Mouse (Mus musculus) kidney, embryonic 15.5 days (tissue): Measurements from ENCODE around the gene Gzmm. TPM values are rescaled to one million over a fixed set of nuclear protein-coding genes. Genes with fewer than 3 reads are reported as not detected.
"Not testable (repeated sequence)": the region's sequence is repeated elsewhere in the genome, so short reads cannot be mapped to it uniquely, and the experiment has no call there.

ENCODE experiments used
- ATAC-seq: fragments of 200-750 bp; cut with Nextera tagmentation; replicated peaks from 2 replicates; pipeline ENCODE4 v1.8.0; 2017; ENCODE audit warnings: moderate TSS enrichment; ENCODE audit not compliant: low FRiP score
- H3K27ac ChIP-seq: fragments of 300-500 bp; sonication (generic); 2 replicates; pipeline ENCODE4 v1.5.1; 2015; ENCODE audit warnings: mild to moderate bottlenecking, inconsistent platforms
- H3K27me3 ChIP-seq: fragments of 300-500 bp; sonication (generic); 2 replicates; pipeline ENCODE4 v1.6.1; 2015; ENCODE audit warnings: inconsistent platforms
- H3K36me3 ChIP-seq: fragments of 300-500 bp; sonication (generic); 2 replicates; pipeline ENCODE4 v1.6.1; 2015; ENCODE audit warnings: inconsistent platforms
- H3K4me1 ChIP-seq: fragments of 300-500 bp; sonication (generic); 2 replicates; pipeline ENCODE4 v1.6.1; 2015; ENCODE audit warnings: inconsistent platforms
- H3K4me2 ChIP-seq: fragments of 300-500 bp; sonication (generic); 2 replicates; pipeline ENCODE4 v1.6.1; 2015; ENCODE audit warnings: moderate library complexity, mild to moderate bottlenecking, inconsistent platforms
- H3K4me3 ChIP-seq: fragments of 300-500 bp; sonication (generic); replicated peaks from 2 replicates; pipeline ENCODE4 v1.5.1; 2015; ENCODE audit warnings: mild to moderate bottlenecking, inconsistent platforms
- H3K9ac ChIP-seq: fragments of 300-500 bp; sonication (generic); 2 replicates; pipeline ENCODE4 v1.6.1; 2015; ENCODE audit warnings: mild to moderate bottlenecking, inconsistent platforms
- H3K9me3 ChIP-seq: fragments of 300-500 bp; sonication (generic); replicated peaks from 2 replicates; pipeline ENCODE4 v1.6.1; 2016; ENCODE audit warnings: inconsistent platforms
- WGBS: fragments of 180-500 bp; shearing (Covaris S2); methylation state at CpG from one replicate; pipeline ENCODE4 v1.1.7; 2015; ENCODE audit warnings: mixed read lengths; 5-methylcytosine and 5-hydroxymethylcytosine counted together
- polyA plus RNA-seq: library from polyadenylated mRNA; unstranded; fragments of >200 nt; fragmentation: Nextera tagmentation; extraction: Ambion mirVana; gene quantifications from 2 replicates; pipeline ENCODE4 v1.2.1, GENCODE M21; 2015

Gzmm gene
- polyA plus RNA-seq, 1 experiment from 2014 or later, result 0.95 TPM

DNA sequence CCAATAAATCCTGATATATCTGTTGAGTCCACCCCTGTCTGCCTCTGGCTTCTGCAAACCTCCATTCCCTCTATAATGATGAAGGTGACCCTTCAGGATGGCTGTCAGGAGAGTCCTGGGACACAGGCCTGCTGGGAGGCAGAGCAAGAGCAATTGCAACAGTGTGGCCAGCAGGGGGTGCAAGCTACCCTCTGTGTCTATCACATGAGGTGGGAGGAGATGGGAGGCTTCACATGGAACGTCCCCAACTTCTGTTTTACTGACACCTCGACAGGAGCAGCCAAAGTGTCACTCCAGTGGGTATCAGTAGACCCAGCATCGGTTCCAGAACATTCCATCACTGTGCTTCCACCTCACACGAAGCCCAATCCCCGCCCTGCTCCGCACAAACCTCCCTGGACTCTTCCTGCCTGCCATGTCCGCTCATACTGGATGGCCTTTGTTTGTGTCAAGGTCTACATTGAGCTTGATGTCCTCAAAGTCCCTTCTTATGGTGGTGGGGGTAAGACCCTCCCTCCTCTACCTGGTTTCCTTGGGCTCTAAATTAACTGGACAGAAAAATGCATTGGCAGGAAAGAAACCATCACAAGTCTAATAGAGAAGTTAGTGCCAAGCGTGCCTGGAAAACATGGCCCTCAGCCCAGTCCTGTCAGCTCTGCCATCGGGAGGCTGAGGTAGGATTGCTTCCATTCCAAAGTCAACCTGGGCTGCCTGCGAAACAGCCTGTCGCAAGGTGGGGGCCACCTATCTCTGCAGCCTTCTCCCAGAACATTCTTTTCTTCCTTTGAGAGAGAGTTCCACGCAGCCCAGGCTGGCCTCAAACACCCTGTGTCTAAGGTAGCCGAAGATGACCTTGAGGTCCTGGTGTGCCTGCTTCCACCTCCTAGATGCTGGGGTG, 6.7 kb downstream of the Gzmm start:
- Histone ChIP-seq H3K9me3 (0 out of 2 replicates have a peak, but pooled peaks cover 4% of the 10 kb centered on the region), H3K4me3 (no peak overlapping the region), H3K27me3 (no peaks in the 10 kb centered on the region), H3K4me2 (no peak overlapping the region), H3K27ac (peak overlapping the region; percentile 87), H3K4me1 (peaks cover 17% of the 10 kb centered on the region), H3K9ac (no peak overlapping the region), H3K36me3 (no peaks in the 10 kb centered on the region)
- 0 out of 2 replicates have a peak, but pooled peaks have one; percentile 33 for ATAC-seq
- 64% methylated on average over 13 of the region's 13 CpGs for WGBS

DNA sequence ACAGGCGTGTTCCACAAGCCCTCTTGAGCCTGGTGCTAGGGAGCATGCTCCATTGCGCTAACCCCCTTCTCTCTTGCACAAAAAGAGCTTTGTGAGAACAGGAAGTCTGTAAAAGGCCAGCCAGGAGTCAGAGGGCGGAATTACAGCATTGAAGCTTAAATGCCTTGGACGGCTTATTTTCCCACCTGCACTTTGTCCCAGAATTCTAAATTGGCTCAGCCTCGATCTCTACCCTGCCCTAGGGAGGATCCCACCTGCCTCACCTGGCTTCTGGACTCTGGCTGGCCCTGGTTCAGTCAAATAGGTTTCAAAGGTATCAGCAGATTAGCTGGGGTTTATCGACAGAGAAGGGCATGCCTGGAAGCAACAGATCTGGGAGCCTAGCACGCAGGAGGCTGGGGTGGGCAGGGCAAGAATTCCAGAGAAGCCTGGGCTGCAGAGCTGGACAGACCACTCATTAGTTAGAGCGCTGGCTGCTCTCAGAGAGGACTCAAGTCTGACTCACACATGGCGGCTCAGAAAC, 7.4 kb downstream of the Gzmm start:
- H3K4me1 ChIP-seq, result peaks cover 23% of the 10 kb centered on the region
- WGBS, result 56% methylated on average over 9 of the region's 9 CpGs
- H3K27me3 ChIP-seq, result no peaks in the 10 kb centered on the region
- 0 out of 2 replicates have a peak, but pooled peaks cover 4% of the 10 kb centered on the region for H3K9me3 ChIP-seq
- H3K4me3 ChIP-seq, result no peak overlapping the region
- H3K36me3 ChIP-seq, result no peaks in the 10 kb centered on the region
- H3K4me2 ChIP-seq, result no peak overlapping the region
- no peak for ATAC-seq
- H3K9ac ChIP-seq, result no peak overlapping the region
- H3K27ac ChIP-seq, result peak overlapping the region; percentile 87

DNA sequence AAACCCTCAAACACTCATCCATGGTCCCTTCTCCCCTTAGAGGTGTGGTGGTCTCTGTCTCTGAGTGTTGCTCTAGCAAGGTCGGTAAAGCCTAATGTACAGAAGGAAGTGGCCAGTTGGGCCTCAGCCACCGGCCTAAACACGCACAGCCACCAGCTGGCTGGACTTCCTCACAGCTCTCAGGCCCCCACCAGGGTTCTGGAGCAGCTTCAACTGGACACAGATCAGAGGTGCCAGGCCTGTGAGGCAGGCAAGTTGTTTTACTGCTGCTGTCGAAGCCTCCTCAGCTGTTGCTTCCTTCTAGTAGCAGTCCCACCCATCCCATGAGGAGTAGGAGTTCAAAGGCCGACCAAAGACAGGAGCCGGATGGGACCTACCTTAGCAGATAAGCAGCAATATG, 9.1 kb downstream of the Gzmm start:
- ATAC-seq, result no peak
- no peak overlapping the region for H3K4me3 ChIP-seq
- 65% methylated on average over 6 of the region's 6 CpGs for WGBS
- H3K36me3 ChIP-seq, result no peaks in the 10 kb centered on the region
- H3K4me2 ChIP-seq, result no peak overlapping the region
- no peaks in the 10 kb centered on the region for H3K27me3 ChIP-seq
- H3K9ac ChIP-seq, result no peak overlapping the region
- no peak overlapping the region for H3K27ac ChIP-seq
- no peaks in the 10 kb centered on the region for H3K9me3 ChIP-seq
- H3K4me1 ChIP-seq, result peaks cover 29% of the 10 kb centered on the region

DNA sequence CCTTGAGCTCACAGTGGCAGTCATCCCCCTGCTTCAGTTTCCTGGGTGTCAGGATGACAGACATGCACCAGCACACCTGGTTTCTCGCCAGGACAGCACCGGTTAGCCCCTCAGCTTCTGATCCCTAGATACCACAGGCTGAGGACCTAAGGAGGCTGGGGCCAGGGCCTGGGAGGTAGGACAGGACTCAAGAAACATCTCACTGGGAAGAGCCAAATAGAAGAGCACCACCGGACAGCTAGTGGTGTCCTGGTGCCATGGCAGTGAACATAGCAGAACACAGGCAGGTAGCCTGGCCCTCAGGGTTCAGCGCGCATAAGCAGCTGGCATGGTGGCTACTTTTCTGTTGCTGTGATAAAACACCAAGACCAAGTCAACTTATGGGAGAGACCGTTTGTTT, 9.6 kb downstream of the Gzmm start:
- Histone ChIP-seq H3K4me2 (no peak overlapping the region), H3K9ac (no peak overlapping the region), H3K4me3 (no peak overlapping the region), H3K9me3 (no peaks in the 10 kb centered on the region), H3K36me3 (no peaks in the 10 kb centered on the region), H3K4me1 (peaks cover 29% of the 10 kb centered on the region), H3K27me3 (no peaks in the 10 kb centered on the region), H3K27ac (no peak overlapping the region)
- ATAC-seq, result no peak
- 95% methylated on average over 6 of the region's 6 CpGs for WGBS

DNA sequence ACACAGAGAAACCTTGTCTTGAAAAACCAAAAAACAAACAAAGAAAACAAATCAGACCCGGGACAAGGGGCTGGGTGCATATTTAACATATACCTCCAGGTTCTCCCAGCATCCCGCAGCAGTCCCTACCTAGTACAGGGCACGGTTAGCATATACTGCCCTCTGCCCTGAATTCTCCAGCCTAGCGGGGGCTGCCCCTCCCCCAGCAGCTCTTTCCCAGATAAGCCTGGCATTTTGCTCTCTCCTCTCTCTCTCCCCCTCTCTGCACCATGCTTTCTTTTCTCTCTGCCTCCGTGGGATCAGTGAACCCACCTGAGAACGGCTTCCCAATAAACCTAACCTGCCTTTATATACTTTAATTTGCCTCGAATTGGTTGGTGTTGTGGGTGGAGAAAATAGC, 11.9 kb downstream of the Gzmm start:
- H3K4me1 ChIP-seq, result peaks cover 37% of the 10 kb centered on the region
- 45% methylated on average over 7 of the region's 7 CpGs for WGBS
- H3K27me3 ChIP-seq, result no peaks in the 10 kb centered on the region
- ATAC-seq, result no peak
- H3K9me3 ChIP-seq, result no peaks in the 10 kb centered on the region
- H3K4me3 ChIP-seq, result no peak overlapping the region
- no peak overlapping the region for H3K9ac ChIP-seq
- H3K36me3 ChIP-seq, result no peaks in the 10 kb centered on the region
- H3K27ac ChIP-seq, result peak overlapping the region; percentile 68
- H3K4me2 ChIP-seq, result no peak overlapping the region

DNA sequence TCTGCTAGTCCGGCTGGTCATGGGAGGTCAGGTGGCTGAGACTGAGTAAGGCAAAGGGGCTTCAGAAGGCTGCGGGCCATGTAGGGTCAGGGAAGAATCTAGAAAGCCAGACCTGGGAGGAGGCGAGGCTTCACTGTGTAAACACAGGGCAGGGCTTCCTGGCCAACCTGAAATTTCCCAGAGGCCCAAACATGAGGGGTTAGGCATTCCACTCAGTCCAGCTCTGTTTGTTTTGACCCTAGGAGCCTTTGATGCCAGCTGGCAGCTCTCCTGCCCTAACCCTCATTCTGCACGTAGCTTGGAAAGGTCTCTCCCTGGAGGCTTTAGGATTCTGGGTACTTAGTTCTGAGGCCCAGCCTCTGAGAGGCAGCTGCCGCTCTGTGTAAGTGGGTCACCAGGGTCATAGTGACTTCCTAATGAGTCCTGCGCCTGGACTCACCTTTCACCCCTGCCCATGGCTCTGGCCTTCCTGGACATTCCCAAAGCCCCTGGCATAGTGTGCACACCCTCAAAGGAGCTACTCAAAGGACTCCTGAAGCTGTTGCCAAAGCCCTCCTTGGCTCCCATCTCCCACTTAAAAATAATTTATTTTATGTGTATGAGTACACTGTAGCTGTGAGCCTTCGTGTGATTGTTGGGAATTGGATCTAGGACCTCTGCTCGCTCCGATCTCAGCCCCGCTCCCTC, 12.8 kb downstream of the Gzmm start:
- Histone ChIP-seq H3K9ac (no peak overlapping the region), H3K36me3 (peaks cover 5% of the 10 kb centered on the region; the same call in 1 of the 2 replicates), H3K27me3 (no peaks in the 10 kb centered on the region), H3K27ac (peak overlapping the region; percentile 68), H3K4me2 (no peak overlapping the region), H3K9me3 (no peaks in the 10 kb centered on the region), H3K4me1 (peaks cover 37% of the 10 kb centered on the region), H3K4me3 (no peak overlapping the region)
- ATAC-seq, result no peak
- WGBS, result 47% methylated on average over 10 of the region's 10 CpGs

DNA sequence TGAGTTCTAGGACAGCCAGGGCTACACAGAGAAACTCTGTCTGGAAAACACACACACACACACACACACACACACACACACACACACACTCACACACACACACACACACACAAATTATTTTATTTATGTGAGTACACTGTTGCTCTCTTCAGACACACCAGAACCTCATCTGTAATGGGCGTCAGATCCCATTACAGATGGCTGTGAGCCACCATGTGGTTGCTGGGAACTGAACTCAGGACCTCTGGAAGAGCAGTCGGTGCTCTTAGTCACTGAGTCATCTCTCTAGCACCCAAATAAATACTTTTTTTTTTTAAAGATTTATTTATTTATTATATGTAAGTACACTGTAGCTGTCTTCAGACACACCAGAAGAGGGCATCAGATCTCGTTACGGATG, 14.2 kb downstream of the Gzmm start:
- not testable (repeated sequence) for H3K4me2 ChIP-seq, H3K9me3 ChIP-seq, H3K4me3 ChIP-seq, ATAC-seq, H3K9ac ChIP-seq, H3K27ac ChIP-seq, H3K27me3 ChIP-seq
- Histone ChIP-seq H3K4me1 (peaks cover 47% of the 10 kb centered on the region), H3K36me3 (peaks cover 17% of the 10 kb centered on the region)
- 90% methylated on average over 4 of the region's 4 CpGs for WGBS

DNA sequence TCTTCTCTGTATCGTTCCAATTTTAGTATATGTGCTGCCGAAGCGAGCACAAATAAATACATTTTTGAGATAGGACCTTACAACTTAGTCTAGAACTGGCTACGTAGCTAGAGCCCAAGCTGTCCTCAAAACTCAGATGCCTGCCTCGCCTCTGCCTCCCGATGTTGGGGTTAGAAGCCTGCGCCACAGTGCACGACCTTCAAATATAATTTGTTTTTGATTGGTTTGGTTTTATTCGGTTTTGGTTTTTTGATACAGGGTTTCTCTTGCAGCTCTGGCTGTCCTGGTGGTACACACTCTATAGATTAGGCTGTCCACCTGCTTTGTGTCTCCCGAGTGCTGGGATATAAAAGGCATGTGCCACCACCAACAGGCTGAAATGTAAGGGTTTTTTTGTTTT, 14.7 kb downstream of the Gzmm start:
- Histone ChIP-seq H3K4me1 (peaks cover 47% of the 10 kb centered on the region), H3K4me2 (peak overlapping the region; percentile 86), H3K9ac (peak overlapping the region; percentile 43; the same call in 1 of the 2 replicates), H3K36me3 (peaks cover 21% of the 10 kb centered on the region), H3K9me3 (no peaks in the 10 kb centered on the region), H3K4me3 (peak overlapping the region; percentile 82), H3K27ac (peak overlapping the region; percentile 67), H3K27me3 (no peaks in the 10 kb centered on the region)
- WGBS, result 81% methylated on average over 10 of the region's 10 CpGs
- ATAC-seq, result no peak

DNA sequence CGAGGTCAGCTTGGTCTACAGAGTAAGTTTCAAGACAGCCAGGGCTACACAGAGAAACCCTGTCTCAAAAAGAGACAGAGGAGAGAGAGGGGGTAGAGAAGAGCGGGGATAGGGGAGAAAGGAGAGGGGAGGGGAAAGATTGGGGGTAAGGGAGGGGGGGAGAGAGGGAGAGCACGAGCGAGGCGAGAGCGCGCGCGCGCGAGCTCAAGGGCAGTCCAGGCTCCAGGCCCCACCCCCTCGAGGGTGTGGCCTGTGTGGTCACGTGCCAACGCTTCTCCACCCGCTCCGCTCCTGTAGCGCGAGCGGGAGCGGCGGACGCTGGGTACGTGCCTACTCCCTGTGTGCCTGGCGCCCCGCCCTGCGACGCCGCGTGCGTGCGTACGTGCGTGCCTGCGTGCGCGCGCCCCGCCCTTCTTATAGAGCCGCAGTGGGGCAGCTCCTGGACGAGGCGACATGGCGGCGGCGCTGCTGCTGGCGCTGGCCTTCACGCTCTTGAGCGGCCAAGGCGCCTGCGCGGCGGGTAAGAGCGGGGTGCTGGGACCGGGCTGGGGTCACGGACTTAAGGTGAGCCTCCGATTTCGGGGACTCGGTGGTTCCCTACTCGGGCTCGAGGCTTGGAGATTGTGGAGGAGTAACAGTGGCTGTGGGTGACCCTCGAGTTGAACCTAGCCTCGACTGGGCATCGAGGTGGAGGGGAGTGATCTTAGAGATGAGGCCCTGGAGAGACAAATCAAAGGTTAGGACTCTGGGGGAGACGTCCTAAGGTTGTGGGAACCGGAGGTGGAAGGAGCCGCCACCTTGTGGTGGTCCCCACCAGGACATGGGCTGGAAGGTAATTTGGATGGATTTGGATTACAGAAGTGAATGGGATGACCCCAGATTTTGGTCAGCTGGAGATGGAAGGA, 15.5 kb downstream of the Gzmm start, which contains the start of gene Bsg:
Gene Bsg (plus strand): TSS at position 427 of the 905 bp plus-strand sequence.
- peak within 1 kb of the TSS; percentile 91 for H3K9ac ChIP-seq
- H3K4me3 ChIP-seq, result peak within 1 kb of the TSS; percentile 82
- H3K36me3 ChIP-seq, result peaks cover 29% of the 10 kb centered on the region
- ATAC-seq, result peak; percentile 96
- peaks cover 51% of the 10 kb centered on the region for H3K4me1 ChIP-seq
- peak within 1 kb of the TSS; percentile 87 for H3K27ac ChIP-seq
- peak within 1 kb of the TSS; percentile 86 for H3K4me2 ChIP-seq
- under 1% methylated on average over 55 of the region's 65 CpGs for WGBS
- H3K27me3 ChIP-seq, result no peaks in the 10 kb centered on the region
- no peaks in the 10 kb centered on the region for H3K9me3 ChIP-seq

DNA sequence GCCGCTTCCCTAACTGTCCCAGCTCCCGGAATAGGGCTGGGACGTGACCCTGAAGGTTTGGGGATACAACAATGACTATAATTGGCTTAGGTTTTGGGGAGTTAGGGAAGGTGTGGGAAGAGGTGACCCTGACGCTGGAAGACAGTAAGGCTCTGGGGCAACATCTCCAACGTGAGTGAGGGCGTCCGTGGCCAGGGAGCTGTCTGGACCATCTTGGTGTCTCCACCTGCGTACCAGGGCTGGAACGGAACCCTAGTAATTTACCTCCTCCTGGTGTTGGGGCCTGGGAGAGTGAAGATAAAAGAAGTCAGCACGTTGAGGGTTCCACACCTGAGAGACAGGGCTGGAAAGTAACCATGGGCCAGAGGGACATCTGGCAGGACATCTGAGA, 16.1 kb downstream of the Gzmm start:
- H3K27me3 ChIP-seq, result no peaks in the 10 kb centered on the region
- peaks cover 51% of the 10 kb centered on the region for H3K4me1 ChIP-seq
- H3K4me2 ChIP-seq, result peak overlapping the region; percentile 86
- peak overlapping the region; percentile 87; the same call in 1 of the 2 replicates for H3K27ac ChIP-seq
- no peaks in the 10 kb centered on the region for H3K9me3 ChIP-seq
- peak overlapping the region; percentile 91 for H3K9ac ChIP-seq
- H3K4me3 ChIP-seq, result peak overlapping the region; percentile 82
- no peak for ATAC-seq
- peaks cover 35% of the 10 kb centered on the region for H3K36me3 ChIP-seq
- 4% methylated on average over 10 of the region's 10 CpGs for WGBS

DNA sequence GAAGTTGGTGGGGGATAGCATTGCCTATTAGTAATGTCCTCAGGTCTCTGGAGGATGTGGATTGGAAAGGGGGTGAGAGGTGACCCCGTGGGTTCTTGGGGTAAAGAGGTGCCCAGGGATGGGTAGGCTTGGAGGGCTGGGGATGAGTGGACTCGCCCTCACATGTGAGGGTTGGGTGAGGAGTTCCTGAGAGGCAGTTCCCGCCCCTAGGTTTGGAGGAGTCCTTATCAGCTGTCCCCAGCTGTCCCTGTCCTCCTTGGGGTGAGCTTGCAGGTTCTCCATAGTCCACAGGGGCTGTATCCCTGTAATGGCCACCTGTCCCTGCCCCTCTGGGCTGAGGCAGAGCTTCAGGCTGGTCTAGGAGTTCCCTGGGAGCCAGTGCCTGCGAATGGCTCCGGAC, 17.1 kb downstream of the Gzmm start:
- no peaks in the 10 kb centered on the region for H3K9me3 ChIP-seq
- WGBS, result 89% methylated on average over 5 of the region's 5 CpGs
- peak overlapping the region; percentile 82 for H3K4me3 ChIP-seq
- H3K36me3 ChIP-seq, result peaks cover 45% of the 10 kb centered on the region
- H3K9ac ChIP-seq, result peak overlapping the region; percentile 91; the same call in 1 of the 2 replicates
- H3K27me3 ChIP-seq, result no peaks in the 10 kb centered on the region
- H3K4me2 ChIP-seq, result peak overlapping the region; percentile 86
- H3K4me1 ChIP-seq, result peaks cover 47% of the 10 kb centered on the region
- H3K27ac ChIP-seq, result no peak overlapping the region
- no peak for ATAC-seq
